Mouse (Mus musculus) forebrain, embryonic 14.5 days (tissue): ENCODE results near the gene Lad1. TPM values are rescaled to one million over a fixed set of nuclear protein-coding genes. Genes with fewer than 3 reads are reported as not detected.

ENCODE experiments used
- ATAC-seq: fragments of 200-750 bp; cut with Nextera tagmentation; 2 replicates; pipeline ENCODE4 v1.8.0; 2017; ENCODE audit warnings: mild to moderate bottlenecking, moderate library complexity
- DNase-seq: peaks from one replicate; pipeline ENCODE4 v3.0.0-alpha.2; 2015; ENCODE audit warnings: low spot score
- H3K27ac ChIP-seq: fragments of 300-500 bp; sonication (generic); 2 replicates; pipeline ENCODE4 v1.5.1; 2014; ENCODE audit warnings: low read depth, mild to moderate bottlenecking, control low read depth, low read length, moderate library complexity
- H3K27me3 ChIP-seq: fragments of 300-500 bp; sonication (generic); replicated peaks from 2 replicates; pipeline ENCODE4 v1.6.1; 2014; ENCODE audit warnings: low read length, control low read depth, mixed read lengths; ENCODE audit not compliant: control insufficient read depth, insufficient read depth
- H3K36me3 ChIP-seq: fragments of 300-500 bp; sonication (generic); 2 replicates; pipeline ENCODE4 v1.6.1; 2014; ENCODE audit warnings: low read length, control low read depth; ENCODE audit not compliant: control insufficient read depth, insufficient read depth
- H3K4me1 ChIP-seq: fragments of 300-500 bp; sonication (generic); 2 replicates; pipeline ENCODE4 v1.6.1; 2014; ENCODE audit warnings: antibody characterized with exemption, low read length, control low read depth; ENCODE audit not compliant: control insufficient read depth, insufficient read depth
- H3K4me2 ChIP-seq: fragments of 300-500 bp; sonication (generic); 2 replicates; pipeline ENCODE4 v1.6.1; 2014; ENCODE audit warnings: mild to moderate bottlenecking, control low read depth, low read length
- H3K4me3 ChIP-seq: fragments of 300-500 bp; sonication (generic); 2 replicates; pipeline ENCODE4 v1.5.1; 2014; ENCODE audit warnings: low read depth, low read length, control low read depth
- H3K9ac ChIP-seq: fragments of 300-500 bp; sonication (generic); 2 replicates; pipeline ENCODE4 v1.6.1; 2014; ENCODE audit warnings: mild to moderate bottlenecking, low read length, control low read depth, moderate library complexity
- H3K9me3 ChIP-seq: fragments of 300-500 bp; sonication (generic); replicated peaks from 2 replicates; pipeline ENCODE4 v1.6.1; 2016; ENCODE audit warnings: low read length, control low read depth, mixed read lengths; ENCODE audit not compliant: control insufficient read depth
- WGBS: fragments of 180-500 bp; shearing (Covaris S2); extraction: QIAGEN DNeasy Blood & Tissue Kit; methylation state at CpG from one replicate; pipeline ENCODE4 v1.1.7; 2014; 5-methylcytosine and 5-hydroxymethylcytosine counted together
- polyA plus RNA-seq: library from polyadenylated mRNA; unstranded; fragments of >200 nt; fragmentation: Nextera tagmentation; extraction: Ambion mirVana; gene quantifications from 2 replicates; pipeline ENCODE4 v1.2.1, GENCODE M21; 2014

Lad1 gene
- polyA plus RNA-seq, 1 experiment from 2014 or later = 0.24 TPM

- ATAC-seq = no peak
These were observed 4.6 kb upstream of the Lad1 start for GRCm38 (mm10) chr1:135813687-135814395.

GRCm38 (mm10) chr1:135814531-135814930, 3.9 kb upstream of the Lad1 start:
- H3K27me3 ChIP-seq = peaks cover 31% of the 10 kb centered on the region
- no peaks in the 10 kb centered on the region for H3K9me3 ChIP-seq

More at GRCm38 (mm10) chr1:135813687-135814395, 4.6 kb upstream of the Lad1 start:
- H3K4me1 ChIP-seq = peaks cover 2% of the 10 kb centered on the region
- peaks cover 25% of the 10 kb centered on the region for H3K27me3 ChIP-seq
- H3K4me3 ChIP-seq = no peak overlapping the region
- no peak overlapping the region for H3K9ac ChIP-seq
- WGBS = 74% methylated on average over 5 of the region's 5 CpGs
- H3K36me3 ChIP-seq = no peaks in the 10 kb centered on the region
- no peaks in the 10 kb centered on the region for H3K9me3 ChIP-seq
- no peak overlapping the region for H3K27ac ChIP-seq
- no peak overlapping the region for H3K4me2 ChIP-seq
- DNase-seq = no peak

GRCm38 (mm10) chr1:135817595-135817994, 803 bp upstream of the Lad1 start:
- DNase-seq (no peak), ATAC-seq (no peak)
- no peaks in the 10 kb centered on the region for H3K9me3 ChIP-seq
- no peak overlapping the region for H3K4me2 ChIP-seq
- no peak overlapping the region for H3K27ac ChIP-seq
- 75% methylated on average over 4 of the region's 4 CpGs for WGBS
- H3K9ac ChIP-seq = no peak overlapping the region
- H3K27me3 ChIP-seq = peaks cover 40% of the 10 kb centered on the region
- no peaks in the 10 kb centered on the region for H3K36me3 ChIP-seq
- no peak overlapping the region for H3K4me3 ChIP-seq
- peaks cover 2% of the 10 kb centered on the region for H3K4me1 ChIP-seq

More at GRCm38 (mm10) chr1:135814531-135814930, 3.9 kb upstream of the Lad1 start:
- H3K9ac ChIP-seq = no peak overlapping the region
- H3K4me2 ChIP-seq = no peak overlapping the region
- no peak overlapping the region for H3K27ac ChIP-seq
- H3K36me3 ChIP-seq = no peaks in the 10 kb centered on the region
- ATAC-seq (no peak), DNase-seq (no peak)
- peaks cover 2% of the 10 kb centered on the region for H3K4me1 ChIP-seq
- 82% methylated on average over 5 of the region's 5 CpGs for WGBS
- H3K4me3 ChIP-seq = no peak overlapping the region

GRCm38 (mm10) chr1:135820071-135820470, 1.7 kb downstream of the Lad1 start:
- WGBS = 84% methylated on average over 10 of the region's 10 CpGs
- no peak overlapping the region for H3K4me2 ChIP-seq
- ATAC-seq = no peak
- no peak for DNase-seq
- H3K27me3 ChIP-seq = peaks cover 40% of the 10 kb centered on the region
- no peaks in the 10 kb centered on the region for H3K36me3 ChIP-seq
- H3K27ac ChIP-seq = no peak overlapping the region
- no peak overlapping the region for H3K9ac ChIP-seq
- peaks cover 2% of the 10 kb centered on the region; the same call in 1 of the 2 replicates for H3K4me1 ChIP-seq
- H3K9me3 ChIP-seq = no peaks in the 10 kb centered on the region
- H3K4me3 ChIP-seq = no peak overlapping the region

- DNase-seq (no peak), ATAC-seq (no peak)
- no peak overlapping the region for H3K4me2 ChIP-seq
- H3K27ac ChIP-seq = no peak overlapping the region
- no peak overlapping the region for H3K4me3 ChIP-seq
- no peaks in the 10 kb centered on the region for H3K36me3 ChIP-seq
- H3K27me3 ChIP-seq = peaks cover 40% of the 10 kb centered on the region
- 88% methylated on average over 16 of the region's 16 CpGs for WGBS
- H3K9ac ChIP-seq = no peak overlapping the region
- peaks cover 2% of the 10 kb centered on the region; the same call in 1 of the 2 replicates for H3K4me1 ChIP-seq
- H3K9me3 ChIP-seq = no peaks in the 10 kb centered on the region
These were observed 2.5 kb downstream of the Lad1 start for GRCm38 (mm10) chr1:135820736-135821364.

GRCm38 (mm10) chr1:135821780-135822179, 3.4 kb downstream of the Lad1 start:
- Histone ChIP-seq H3K4me1 (peaks cover 2% of the 10 kb centered on the region; the same call in 1 of the 2 replicates), H3K27ac (no peak overlapping the region), H3K4me2 (no peak overlapping the region), H3K9ac (no peak overlapping the region), H3K9me3 (no peaks in the 10 kb centered on the region), H3K27me3 (peaks cover 35% of the 10 kb centered on the region), H3K4me3 (no peak overlapping the region), H3K36me3 (no peaks in the 10 kb centered on the region)
- DNase-seq = no peak
- ATAC-seq = no peak
- 75% methylated on average over 7 of the region's 7 CpGs for WGBS

GRCm38 (mm10) chr1:135828918-135829317, 10.5 kb downstream of the Lad1 start:
- WGBS = 21% methylated on average over 1 of the region's 1 CpGs
- DNase-seq (peak; percentile 50), ATAC-seq (no peak)

GRCm38 (mm10) chr1:135834206-135834859, 15.9 kb downstream of the Lad1 start:
- ATAC-seq = no peak
- no peaks in the 10 kb centered on the region for H3K36me3 ChIP-seq
- no peak for DNase-seq

More at GRCm38 (mm10) chr1:135828918-135829317, 10.5 kb downstream of the Lad1 start:
- Histone ChIP-seq H3K27me3 (no peaks in the 10 kb centered on the region), H3K4me1 (no peaks in the 10 kb centered on the region), H3K9ac (no peak overlapping the region), H3K36me3 (no peaks in the 10 kb centered on the region), H3K4me2 (no peak overlapping the region), H3K9me3 (no peaks in the 10 kb centered on the region), H3K4me3 (no peak overlapping the region), H3K27ac (no peak overlapping the region)

More at GRCm38 (mm10) chr1:135834206-135834859, 15.9 kb downstream of the Lad1 start:
- Histone ChIP-seq H3K9ac (no peak overlapping the region), H3K27ac (no peak overlapping the region), H3K4me3 (no peak overlapping the region), H3K4me2 (no peak overlapping the region), H3K4me1 (no peaks in the 10 kb centered on the region), H3K27me3 (no peaks in the 10 kb centered on the region), H3K9me3 (no peaks in the 10 kb centered on the region)
- WGBS = 73% methylated on average over 6 of the region's 6 CpGs
